ENCODE assay signal across 14 mouse cellular contexts in genomic region chr9:39557529-39558348, GRCm38 (mm10). TPM values are rescaled to one million over a fixed set of nuclear protein-coding genes. Genes with fewer than 3 reads are reported as not detected.
DNase-seq lines count a peak whose midpoint lies in the region; ATAC-seq lines count a peak whose summit lies in the region.
"Had no signal": no experiment of that assay in that cellular context is flagged by ENCODE, and none has a peak within 500 bp of the region (broad histone marks: within the 10 kb centered on the region; RNA-seq: fewer than 3 reads in every experiment).

No protein-coding gene starts in this region.

- peak overlapping the region; percentile 18; the same call in 1 of the 2 replicates for H3K4me2 ChIP-seq in hindbrain, embryonic 14.5 days (replicated peaks)
- peak overlapping the region; percentile 11; the same call in 1 of the 2 replicates for H3K4me2 ChIP-seq in midbrain, embryonic 13.5 days (replicated peaks)

- no peak overlapping the region for H3K4me3 ChIP-seq in hindbrain, embryonic 14.5 days (replicated peaks; ENCODE audit: low read length)
- H3K4me3 ChIP-seq in midbrain, embryonic 13.5 days (replicated peaks), result no peak overlapping the region

- peaks cover 7% of the 10 kb centered on the region; the same call in 1 of the 2 replicates for H3K4me1 ChIP-seq in hindbrain, embryonic 14.5 days (replicated peaks; ENCODE audit: control insufficient read depth, insufficient read depth, low read length)
- H3K4me1 ChIP-seq in midbrain, embryonic 13.5 days (replicated peaks), result peaks cover 13% of the 10 kb centered on the region; the same call in 1 of the 2 replicates

- WGBS in hindbrain, embryonic 14.5 days, result 26% methylated on average over 3 of the region's 3 CpGs
- 16% methylated on average over 3 of the region's 3 CpGs for WGBS in midbrain, embryonic 13.5 days

- H3K9me3 ChIP-seq in hindbrain, embryonic 14.5 days (ENCODE audit: control insufficient read depth, low read length), result no peaks in the 10 kb centered on the region
- H3K9me3 ChIP-seq in midbrain, embryonic 13.5 days, result no peaks in the 10 kb centered on the region

- peak overlapping the region; percentile 90 for H3K27ac ChIP-seq in hindbrain, embryonic 14.5 days
- peak overlapping the region; percentile 89 for H3K27ac ChIP-seq in midbrain, embryonic 13.5 days

- no peaks in the 10 kb centered on the region for H3K36me3 ChIP-seq in hindbrain, embryonic 14.5 days (replicated peaks; ENCODE audit: control insufficient read depth, insufficient read depth)
- H3K36me3 ChIP-seq in midbrain, embryonic 13.5 days, result no peaks in the 10 kb centered on the region

- no peaks in the 10 kb centered on the region for H3K27me3 ChIP-seq in hindbrain, embryonic 14.5 days (ENCODE audit: control insufficient read depth, insufficient read depth, low read length)
- no peaks in the 10 kb centered on the region for H3K27me3 ChIP-seq in midbrain, embryonic 13.5 days

- peak overlapping the region; percentile 31 for H3K9ac ChIP-seq in hindbrain, embryonic 14.5 days
- H3K9ac ChIP-seq in midbrain, embryonic 13.5 days (replicated peaks), result no peak overlapping the region

- peak; percentile 94 for ATAC-seq in hindbrain, embryonic 14.5 days (ENCODE audit: low FRiP score)
- peak; percentile 95 for ATAC-seq in midbrain, embryonic 13.5 days
- no peak for ATAC-seq in erythroid progenitor cell, adult 5-6 weeks (replicated peaks; ENCODE audit: low FRiP score, poor library complexity, severe bottlenecking)

- DNase-seq in MN1 (ENCODE audit: low spot score), result peak; percentile 82
- DNase-seq in embryo, embryonic 11.5 days (ENCODE audit: low read depth, low spot score), result peak; percentile 1
- DNase-seq in hindbrain, embryonic 14.5 days (ENCODE audit: low spot score), result peak; percentile 75
- no peak for DNase-seq in spleen, postnatal 36 days (ENCODE audit: low spot score in 2 of 2)
- no peak for DNase-seq in urinary bladder, postnatal 10 days (ENCODE audit: low spot score)
- no peak for DNase-seq in spleen, adult 18-20 months
- DNase-seq: cerebellum, postnatal 14 days; gastrocnemius, postnatal 25 days; lung, postnatal 36 days had no signal

RNA-seq across cellular contexts. Expression of gene Olfr958, which starts 3.9 kb away (rescaled TPM):
- polyA plus RNA-seq in hindbrain, embryonic 14.5 days (2014; fragmentation: Nextera tagmentation; extraction: Ambion mirVana), result not detected in 2 replicates
- polyA plus RNA-seq in midbrain, embryonic 13.5 days (2015; fragmentation: Nextera tagmentation; extraction: Ambion mirVana), result not detected in 2 replicates
- not detected in 2 replicates for total RNA-seq in erythroid progenitor cell, adult 5-6 weeks (2015; ENCODE audit: low replicate concordance)
- total RNA-seq in erythroid progenitor cell, adult 5-6 weeks (2017; ENCODE audit: low replicate concordance), result not detected in 2 replicates
- total RNA-seq: gastrocnemius, postnatal 25 days; hematopoietic stem cell, adult 5-6 weeks had no signal
- polyA plus RNA-seq: limb, embryonic 11.5 days; thymus, postnatal 0 days had no signal

RNA-seq across cellular contexts. Expression of gene Olfr959, which starts 17.6 kb away (rescaled TPM):
- polyA plus RNA-seq in hindbrain, embryonic 14.5 days (2014; fragmentation: Nextera tagmentation; extraction: Ambion mirVana), result not detected in 2 replicates
- polyA plus RNA-seq in midbrain, embryonic 13.5 days (2015; fragmentation: Nextera tagmentation; extraction: Ambion mirVana), result not detected in 2 replicates
- total RNA-seq in erythroid progenitor cell, adult 5-6 weeks (2015; ENCODE audit: low replicate concordance), result not detected in 2 replicates
- total RNA-seq in erythroid progenitor cell, adult 5-6 weeks (2017; ENCODE audit: low replicate concordance), result not detected in 2 replicates
- total RNA-seq: gastrocnemius, postnatal 25 days; hematopoietic stem cell, adult 5-6 weeks had no signal
- polyA plus RNA-seq: limb, embryonic 11.5 days; thymus, postnatal 0 days had no signal

RNA-seq across cellular contexts. Expression of gene Olfr957, which starts 42.1 kb away (rescaled TPM):
- polyA plus RNA-seq in hindbrain, embryonic 14.5 days (2014; fragmentation: Nextera tagmentation; extraction: Ambion mirVana), result not detected in 2 replicates
- polyA plus RNA-seq in midbrain, embryonic 13.5 days (2015; fragmentation: Nextera tagmentation; extraction: Ambion mirVana), result not detected in 2 replicates
- total RNA-seq in erythroid progenitor cell, adult 5-6 weeks (2015; ENCODE audit: low replicate concordance), result not detected in 2 replicates
- total RNA-seq in erythroid progenitor cell, adult 5-6 weeks (2017; ENCODE audit: low replicate concordance), result not detected in 2 replicates
- total RNA-seq: gastrocnemius, postnatal 25 days; hematopoietic stem cell, adult 5-6 weeks had no signal
- polyA plus RNA-seq: limb, embryonic 11.5 days; thymus, postnatal 0 days had no signal

RNA-seq across cellular contexts. Expression of gene AW551984, which starts 46.5 kb away (rescaled TPM):
- polyA plus RNA-seq in hindbrain, embryonic 14.5 days (2014; fragmentation: Nextera tagmentation; extraction: Ambion mirVana), result 164 and 235 TPM in 2 replicates
- polyA plus RNA-seq in midbrain, embryonic 13.5 days (2015; fragmentation: Nextera tagmentation; extraction: Ambion mirVana), result 59.7 and 66.7 TPM in 2 replicates
- not detected in 2 replicates for total RNA-seq in erythroid progenitor cell, adult 5-6 weeks (2015; ENCODE audit: low replicate concordance)
- not detected in 2 replicates for total RNA-seq in erythroid progenitor cell, adult 5-6 weeks (2017; ENCODE audit: low replicate concordance)
- total RNA-seq: hematopoietic stem cell, adult 5-6 weeks had no signal

RNA-seq across cellular contexts. Expression of gene Olfr148, which starts 52.7 kb away (rescaled TPM):
- not detected in 2 replicates for polyA plus RNA-seq in hindbrain, embryonic 14.5 days (2014; fragmentation: Nextera tagmentation; extraction: Ambion mirVana)
- polyA plus RNA-seq in midbrain, embryonic 13.5 days (2015; fragmentation: Nextera tagmentation; extraction: Ambion mirVana), result not detected in 2 replicates
- not detected in 2 replicates for total RNA-seq in erythroid progenitor cell, adult 5-6 weeks (2015; ENCODE audit: low replicate concordance)
- total RNA-seq in erythroid progenitor cell, adult 5-6 weeks (2017; ENCODE audit: low replicate concordance), result not detected in 2 replicates
- total RNA-seq: gastrocnemius, postnatal 25 days; hematopoietic stem cell, adult 5-6 weeks had no signal
- polyA plus RNA-seq: limb, embryonic 11.5 days; thymus, postnatal 0 days had no signal

Comparison
In these comparisons a context has a peak if more than half of its experiments do, and no peak if none do; other contexts are left out.
1. DNase-seq: peak in MN1 (single experiment), embryo, embryonic 11.5 days (single experiment) and hindbrain, embryonic 14.5 days (single experiment); none in spleen, postnatal 36 days (0 of 2), urinary bladder, postnatal 10 days (single experiment) and spleen, adult 18-20 months (0 of 2).